Comparison of ENCODE assay signal across 9 mouse cellular contexts in the genomic region with DNA sequence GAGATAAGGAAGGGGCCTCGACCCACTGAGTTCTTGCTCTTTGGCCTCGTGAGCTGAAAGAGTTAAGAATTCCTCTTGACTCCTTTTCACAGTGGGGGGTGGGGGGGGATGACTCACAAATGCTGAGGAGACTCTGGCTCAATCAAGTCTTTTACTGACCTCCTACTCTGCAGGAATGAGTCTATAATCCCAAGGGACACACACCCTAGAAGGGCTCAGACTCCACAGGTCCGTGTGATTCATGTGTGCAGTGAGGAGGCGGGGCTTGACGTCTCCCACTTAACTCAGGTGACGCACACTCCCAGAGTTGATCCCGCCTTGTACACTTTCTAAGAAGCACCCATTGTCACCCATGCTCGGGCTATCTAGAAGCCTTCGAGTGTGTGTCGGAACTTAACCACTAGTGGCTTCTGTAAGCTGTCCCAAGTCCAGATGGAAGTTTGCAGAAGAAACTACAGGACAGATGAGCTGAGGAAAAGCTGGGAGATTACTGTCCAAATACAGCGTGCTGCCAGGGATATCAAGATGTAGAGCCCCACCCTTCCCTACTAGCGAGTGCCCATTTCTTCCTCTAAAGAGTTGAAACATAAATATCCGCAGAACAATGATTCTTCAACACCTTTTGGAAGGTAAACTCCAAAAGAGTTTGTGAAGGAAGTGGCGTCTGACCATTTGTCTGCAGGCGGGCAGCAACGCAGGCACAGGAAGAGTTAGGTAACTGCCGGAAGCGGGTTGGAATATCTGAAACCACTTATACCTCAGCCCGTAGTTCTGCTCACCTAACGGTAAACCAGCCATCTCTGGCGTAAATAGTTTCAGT. TPM values are rescaled to one million over a fixed set of nuclear protein-coding genes. Genes with fewer than 3 reads are reported as not detected.
DNase-seq lines count a peak whose midpoint lies in the region; ATAC-seq and TF ChIP-seq lines count a peak whose summit lies in the region.
"Had no signal": no experiment of that assay in that cellular context is flagged by ENCODE, and none has a peak within 500 bp of the region (broad histone marks: within the 10 kb centered on the region; RNA-seq: fewer than 3 reads in every experiment).

No protein-coding gene starts in this region.

- no peaks in the 10 kb centered on the region for H3K9me3 ChIP-seq in heart, embryonic 10.5 days
- H3K9me3 ChIP-seq in liver, embryonic 16.5 days (replicated peaks; ENCODE audit: control insufficient read depth, low read length) = no peaks in the 10 kb centered on the region
- no peaks in the 10 kb centered on the region for H3K9me3 ChIP-seq in stomach, embryonic 14.5 days (ENCODE audit: control insufficient read depth, low read depth, low read length)
- no peaks in the 10 kb centered on the region for H3K9me3 ChIP-seq in forebrain, embryonic 11.5 days (ENCODE audit: control insufficient read depth, low read length)
- no peaks in the 10 kb centered on the region for H3K9me3 ChIP-seq in hindbrain, embryonic 12.5 days (replicated peaks)

- H3K27me3 ChIP-seq in heart, embryonic 10.5 days (ENCODE audit: insufficient read depth, poor library complexity, severe bottlenecking) = no peaks in the 10 kb centered on the region
- H3K27me3 ChIP-seq in liver, embryonic 16.5 days (ENCODE audit: control insufficient read depth, insufficient read depth, low read depth, low read length) = no peaks in the 10 kb centered on the region
- H3K27me3 ChIP-seq in stomach, embryonic 14.5 days (ENCODE audit: control insufficient read depth, insufficient read depth, low read length) = no peaks in the 10 kb centered on the region
- H3K27me3 ChIP-seq in forebrain, embryonic 11.5 days (ENCODE audit: control insufficient read depth, insufficient read depth, low read length) = no peaks in the 10 kb centered on the region
- no peaks in the 10 kb centered on the region for H3K27me3 ChIP-seq in hindbrain, embryonic 12.5 days

- peaks cover 49% of the 10 kb centered on the region for H3K4me1 ChIP-seq in heart, embryonic 10.5 days
- peaks cover 1% of the 10 kb centered on the region for H3K4me1 ChIP-seq in bone marrow, adult 2 months (ENCODE audit: control insufficient read depth, insufficient read depth, low read length)
- H3K4me1 ChIP-seq in liver, embryonic 16.5 days (ENCODE audit: control insufficient read depth, low read depth, low read length) = peaks cover 8% of the 10 kb centered on the region
- peaks cover 13% of the 10 kb centered on the region for H3K4me1 ChIP-seq in stomach, embryonic 14.5 days (ENCODE audit: control insufficient read depth, insufficient read depth, low read length)
- no peaks in the 10 kb centered on the region for H3K4me1 ChIP-seq in forebrain, embryonic 11.5 days (replicated peaks; ENCODE audit: control insufficient read depth, insufficient read depth, low read length)
- peaks cover 7% of the 10 kb centered on the region for H3K4me1 ChIP-seq in hindbrain, embryonic 12.5 days

- no peak for DNase-seq in heart, embryonic 10.5 days (ENCODE audit: low spot score)
- no peak for DNase-seq in heart, adult 9 months (ENCODE audit: low spot score in 2 of 2)
- DNase-seq in forebrain, embryonic 11.5 days (ENCODE audit: low spot score) = no peak
- DNase-seq in cerebellum, postnatal 25 days = no peak
- DNase-seq: retina, postnatal 1 day had no signal

- H3K36me3 ChIP-seq in heart, embryonic 10.5 days = peaks cover 4% of the 10 kb centered on the region
- no peaks in the 10 kb centered on the region for H3K36me3 ChIP-seq in liver, embryonic 16.5 days (ENCODE audit: control insufficient read depth, insufficient read depth)
- H3K36me3 ChIP-seq in stomach, embryonic 14.5 days (ENCODE audit: control insufficient read depth, insufficient read depth, low read length) = no peaks in the 10 kb centered on the region
- no peaks in the 10 kb centered on the region for H3K36me3 ChIP-seq in forebrain, embryonic 11.5 days (ENCODE audit: control insufficient read depth, insufficient read depth, low read length)
- no peaks in the 10 kb centered on the region for H3K36me3 ChIP-seq in hindbrain, embryonic 12.5 days

- 36% methylated on average over 21 of the region's 21 CpGs for WGBS in heart, embryonic 10.5 days
- 15% methylated on average over 21 of the region's 21 CpGs for WGBS in bone marrow, adult 2 months
- 31% methylated on average over 21 of the region's 21 CpGs for WGBS in liver, embryonic 16.5 days (ENCODE audit: insufficient replicate concordance)
- WGBS in stomach, embryonic 14.5 days = 50% methylated on average over 21 of the region's 21 CpGs
- WGBS in forebrain, embryonic 11.5 days = 70% methylated on average over 21 of the region's 21 CpGs
- 71% methylated on average over 21 of the region's 21 CpGs for WGBS in hindbrain, embryonic 12.5 days

- TF ChIP-seq CTCF in bone marrow, adult 2 months (IDR thresholded peaks at IDR 0.05; ENCODE audit: control insufficient read depth, insufficient read depth, low read length) = no peak

- H3K9ac ChIP-seq in liver, embryonic 16.5 days (ENCODE audit: low read depth, low read length) = no peak overlapping the region
- H3K9ac ChIP-seq in stomach, embryonic 14.5 days (replicated peaks; ENCODE audit: low read depth, low read length) = no peak overlapping the region
- H3K9ac ChIP-seq in forebrain, embryonic 11.5 days (ENCODE audit: low read length) = no peak overlapping the region
- no peak overlapping the region for H3K9ac ChIP-seq in hindbrain, embryonic 12.5 days

- H3K4me2 ChIP-seq in liver, embryonic 16.5 days (ENCODE audit: low read depth, low read length) = peak overlapping the region; percentile 35
- peak overlapping the region; percentile 26; the same call in 1 of the 2 replicates for H3K4me2 ChIP-seq in stomach, embryonic 14.5 days (replicated peaks; ENCODE audit: low read depth, low read length)
- no peak overlapping the region for H3K4me2 ChIP-seq in forebrain, embryonic 11.5 days (ENCODE audit: low read depth, low read length, severe bottlenecking)
- H3K4me2 ChIP-seq in hindbrain, embryonic 12.5 days (replicated peaks) = no peak overlapping the region

- no peak overlapping the region for H3K27ac ChIP-seq in heart, embryonic 10.5 days
- H3K27ac ChIP-seq in bone marrow, adult 2 months (ENCODE audit: control insufficient read depth, insufficient read depth, low read depth, low read length, poor library complexity) = peak overlapping the region; percentile 85
- H3K27ac ChIP-seq in liver, embryonic 16.5 days (ENCODE audit: low read length) = no peak overlapping the region
- H3K27ac ChIP-seq in stomach, embryonic 14.5 days (ENCODE audit: low read length) = no peak overlapping the region
- no peak overlapping the region for H3K27ac ChIP-seq in forebrain, embryonic 11.5 days (ENCODE audit: low read depth, low read length)
- H3K27ac ChIP-seq in hindbrain, embryonic 12.5 days = no peak overlapping the region

- TF ChIP-seq POLR2A in bone marrow, adult 2 months (IDR thresholded peaks at IDR 0.05; ENCODE audit: borderline replicate concordance, control insufficient read depth, low read depth, low read length) = no peak

- ATAC-seq in liver, embryonic 16.5 days (ENCODE audit: low read depth) = no peak
- peak; percentile 74; the same call in 1 of the 2 replicates for ATAC-seq in stomach, embryonic 14.5 days (ENCODE audit: insufficient number of reproducible peaks, insufficient read depth, low FRiP score, low read depth)
- no peak for ATAC-seq in forebrain, embryonic 11.5 days (replicated peaks; ENCODE audit: low FRiP score)
- no peak for ATAC-seq in hindbrain, embryonic 12.5 days (ENCODE audit: low FRiP score)

- peak overlapping the region; percentile 37; the same call in 1 of the 2 replicates for H3K4me3 ChIP-seq in heart, embryonic 10.5 days
- H3K4me3 ChIP-seq in bone marrow, adult 2 months (replicated peaks; ENCODE audit: control insufficient read depth, low read depth, low read length) = peak overlapping the region; percentile 65
- no peak overlapping the region; the same call in 1 of the 2 replicates for H3K4me3 ChIP-seq in liver, embryonic 16.5 days (ENCODE audit: low read depth, low read length)
- no peak overlapping the region for H3K4me3 ChIP-seq in stomach, embryonic 14.5 days (ENCODE audit: low read depth, low read length)
- H3K4me3 ChIP-seq in forebrain, embryonic 11.5 days (ENCODE audit: low read depth, low read length) = no peak overlapping the region
- H3K4me3 ChIP-seq in hindbrain, embryonic 12.5 days = no peak overlapping the region

RNA-seq across cellular contexts. Expression of gene Dnmbp, which starts 23.2 kb away (rescaled TPM):
- 11.9 and 15.1 TPM in 2 replicates for polyA plus RNA-seq in heart, embryonic 10.5 days (2016; fragmentation: Nextera tagmentation; extraction: Ambion mirVana)
- 2.7 and 6.1 TPM in 2 replicates for polyA plus RNA-seq in bone marrow, adult 2 months (2011; ENCODE audit: insufficient read depth, insufficient read length, low replicate concordance, missing spikeins)
- polyA plus RNA-seq in liver, embryonic 16.5 days (2015; fragmentation: Nextera tagmentation; extraction: Ambion mirVana) = 2.8 and 3.2 TPM in 2 replicates
- polyA plus RNA-seq in stomach, embryonic 14.5 days (2014; fragmentation: Nextera tagmentation; extraction: Ambion mirVana) = 28.0 and 30.5 TPM in 2 replicates
- polyA plus RNA-seq in forebrain, embryonic 11.5 days (2014; fragmentation: Nextera tagmentation; extraction: Ambion mirVana) = 17.8 TPM in 2 replicates
- polyA plus RNA-seq in hindbrain, embryonic 12.5 days (2016; fragmentation: Nextera tagmentation; extraction: Ambion mirVana) = 14.5 and 16.9 TPM in 2 replicates

Comparison
In these comparisons a context has a peak if more than half of its experiments do, and no peak if none do; other contexts are left out.
1. H3K4me3 ChIP-seq: peak in heart, embryonic 10.5 days (single experiment) and bone marrow, adult 2 months (single experiment); none in liver, embryonic 16.5 days (single experiment), stomach, embryonic 14.5 days (single experiment), forebrain, embryonic 11.5 days (single experiment) and hindbrain, embryonic 12.5 days (single experiment).
2. H3K4me2 ChIP-seq: peak in liver, embryonic 16.5 days (single experiment) and stomach, embryonic 14.5 days (single experiment); none in forebrain, embryonic 11.5 days (single experiment) and hindbrain, embryonic 12.5 days (single experiment).